Mouse (Mus musculus): Measurements from ENCODE around the gene Plcb2. TPM values are rescaled to one million over a fixed set of nuclear protein-coding genes. Genes with fewer than 3 reads are reported as not detected.

Plcb2 gene
- polyA plus RNA-seq, 1 experiment from 2014 or later, result 0.64 TPM

GRCm38 (mm10) chr2:118693370-118693966 is 34.8 kb downstream of the Plcb2 start:
- Histone ChIP-seq H3K9me3 (ENCODE audit: control insufficient read depth, low read length) (no peaks in the 10 kb centered on the region), H3K36me3 (ENCODE audit: control insufficient read depth, insufficient read depth, low read length) (no peaks in the 10 kb centered on the region), H3K9ac (ENCODE audit: low read length) (no peak overlapping the region), H3K4me1 (replicated peaks; ENCODE audit: control insufficient read depth, insufficient read depth) (0 out of 2 replicates have a peak, but pooled peaks cover 3% of the 10 kb centered on the region), H3K27ac (replicated peaks) (no peak overlapping the region), H3K27me3 (ENCODE audit: control insufficient read depth, insufficient read depth, low read length) (no peaks in the 10 kb centered on the region), H3K4me2 (replicated peaks; ENCODE audit: low read depth) (no peak overlapping the region), H3K4me3 (ENCODE audit: low read depth, low read length) (no peak overlapping the region)
- ATAC-seq (ENCODE audit: low FRiP score, low TSS enrichment) (no peak), DNase-seq (ENCODE audit: low spot score) (no peak)
- no peak for TF ChIP-seq CTCF (IDR thresholded peaks at IDR 0.05; ENCODE audit: low read depth)
- TF ChIP-seq EP300 (optimal IDR thresholded peaks at IDR 0.05), result no peak
- WGBS, result 77% methylated on average over 19 of the region's 19 CpGs

GRCm38 (mm10) chr2:118689875-118690274 is 38.4 kb downstream of the Plcb2 start:
- 74% methylated on average over 9 of the region's 10 CpGs for WGBS
- no peaks in the 10 kb centered on the region for H3K9me3 ChIP-seq (ENCODE audit: control insufficient read depth, low read length)
- H3K4me1 ChIP-seq (replicated peaks; ENCODE audit: control insufficient read depth, insufficient read depth), result no peaks in the 10 kb centered on the region
- H3K27ac ChIP-seq (replicated peaks), result no peak overlapping the region
- no peak for TF ChIP-seq CTCF (IDR thresholded peaks at IDR 0.05; ENCODE audit: low read depth)
- no peak for TF ChIP-seq EP300 (optimal IDR thresholded peaks at IDR 0.05)
- H3K9ac ChIP-seq (ENCODE audit: low read length), result no peak overlapping the region
- ATAC-seq (ENCODE audit: low FRiP score, low TSS enrichment), result no peak
- no peaks in the 10 kb centered on the region for H3K27me3 ChIP-seq (ENCODE audit: control insufficient read depth, insufficient read depth, low read length)
- H3K36me3 ChIP-seq (ENCODE audit: control insufficient read depth, insufficient read depth, low read length), result no peaks in the 10 kb centered on the region
- DNase-seq (ENCODE audit: low spot score), result no peak
- H3K4me2 ChIP-seq (replicated peaks; ENCODE audit: low read depth), result no peak overlapping the region
- H3K4me3 ChIP-seq (ENCODE audit: low read depth, low read length), result no peak overlapping the region

GRCm38 (mm10) chr2:118687791-118688190 is 40.4 kb downstream of the Plcb2 start:
- no peaks in the 10 kb centered on the region for H3K27me3 ChIP-seq (ENCODE audit: control insufficient read depth, insufficient read depth, low read length)
- H3K4me1 ChIP-seq (replicated peaks; ENCODE audit: control insufficient read depth, insufficient read depth), result no peaks in the 10 kb centered on the region
- ATAC-seq (ENCODE audit: low FRiP score, low TSS enrichment) (no peak), DNase-seq (ENCODE audit: low spot score) (no peak)
- no peaks in the 10 kb centered on the region for H3K36me3 ChIP-seq (ENCODE audit: control insufficient read depth, insufficient read depth, low read length)
- no peak overlapping the region for H3K9ac ChIP-seq (ENCODE audit: low read length)
- H3K9me3 ChIP-seq (ENCODE audit: control insufficient read depth, low read length), result no peaks in the 10 kb centered on the region
- no peak for TF ChIP-seq EP300 (optimal IDR thresholded peaks at IDR 0.05)
- TF ChIP-seq CTCF (IDR thresholded peaks at IDR 0.05; ENCODE audit: low read depth), result no peak
- H3K4me2 ChIP-seq (replicated peaks; ENCODE audit: low read depth), result no peak overlapping the region
- 94% methylated on average over 3 of the region's 3 CpGs for WGBS
- no peak overlapping the region for H3K4me3 ChIP-seq (ENCODE audit: low read depth, low read length)
- no peak overlapping the region for H3K27ac ChIP-seq (replicated peaks)

- H3K4me2 ChIP-seq (replicated peaks; ENCODE audit: low read depth), result no peak overlapping the region
- no peak for ATAC-seq (ENCODE audit: low FRiP score, low TSS enrichment)
- H3K9ac ChIP-seq (ENCODE audit: low read length), result no peak overlapping the region
- H3K4me3 ChIP-seq (ENCODE audit: low read depth, low read length), result no peak overlapping the region
- DNase-seq (ENCODE audit: low spot score), result no peak
- no peaks in the 10 kb centered on the region for H3K36me3 ChIP-seq (ENCODE audit: control insufficient read depth, insufficient read depth, low read length)
- TF ChIP-seq EP300 (optimal IDR thresholded peaks at IDR 0.05), result no peak
- TF ChIP-seq CTCF (IDR thresholded peaks at IDR 0.05; ENCODE audit: low read depth), result no peak
- H3K27me3 ChIP-seq (ENCODE audit: control insufficient read depth, insufficient read depth, low read length), result no peaks in the 10 kb centered on the region
- H3K27ac ChIP-seq (replicated peaks), result no peak overlapping the region
- H3K4me1 ChIP-seq (replicated peaks; ENCODE audit: control insufficient read depth, insufficient read depth), result no peaks in the 10 kb centered on the region
- no peaks in the 10 kb centered on the region for H3K9me3 ChIP-seq (ENCODE audit: control insufficient read depth, low read length)
- 56% methylated on average over 8 of the region's 8 CpGs for WGBS
Observed at GRCm38 (mm10) chr2:118686693-118687092, 41.5 kb downstream of the Plcb2 start.

DNA sequence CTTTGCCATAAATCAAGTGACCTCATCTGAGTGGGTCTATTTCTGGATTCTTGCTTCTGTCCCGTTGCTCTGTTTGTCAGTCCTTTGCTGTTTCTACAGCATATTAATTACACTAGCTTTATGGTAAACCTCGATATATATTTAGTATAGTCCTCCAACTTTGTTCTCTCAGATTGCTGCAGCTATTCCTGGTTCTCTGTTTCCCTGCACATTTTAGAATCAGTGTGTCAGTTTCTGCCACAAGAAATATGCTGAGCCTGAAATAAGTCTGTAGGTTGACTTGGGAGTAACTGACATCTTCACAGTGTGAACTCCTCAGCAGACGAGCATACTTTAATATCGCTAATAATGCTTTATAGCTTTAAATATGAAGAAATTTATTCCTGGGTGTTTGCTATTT is 43.1 kb downstream of the Plcb2 start:
- WGBS, result 72% methylated on average over 4 of the region's 4 CpGs

GRCm38 (mm10) chr2:118682544-118683260 is 45.5 kb downstream of the Plcb2 start:
- DNase-seq (ENCODE audit: low spot score) (no peak), ATAC-seq (ENCODE audit: low FRiP score, low TSS enrichment) (no peak)
- Histone ChIP-seq H3K27ac (replicated peaks) (no peak overlapping the region), H3K4me1 (replicated peaks; ENCODE audit: control insufficient read depth, insufficient read depth) (no peaks in the 10 kb centered on the region), H3K9ac (ENCODE audit: low read length) (no peak overlapping the region), H3K4me3 (ENCODE audit: low read depth, low read length) (no peak overlapping the region), H3K36me3 (ENCODE audit: control insufficient read depth, insufficient read depth, low read length) (no peaks in the 10 kb centered on the region), H3K27me3 (ENCODE audit: control insufficient read depth, insufficient read depth, low read length) (no peaks in the 10 kb centered on the region), H3K9me3 (ENCODE audit: control insufficient read depth, low read length) (no peaks in the 10 kb centered on the region), H3K4me2 (replicated peaks; ENCODE audit: low read depth) (no peak overlapping the region)
- WGBS, result 44% methylated on average over 8 of the region's 8 CpGs
- TF ChIP-seq EP300 (optimal IDR thresholded peaks at IDR 0.05), result no peak
- no peak for TF ChIP-seq CTCF (IDR thresholded peaks at IDR 0.05; ENCODE audit: low read depth)

More for the DNA sequence above, 43.1 kb downstream of the Plcb2 start:
- Histone ChIP-seq H3K9ac (ENCODE audit: low read length) (no peak overlapping the region), H3K4me3 (ENCODE audit: low read depth, low read length) (no peak overlapping the region), H3K4me2 (replicated peaks; ENCODE audit: low read depth) (no peak overlapping the region), H3K27me3 (ENCODE audit: control insufficient read depth, insufficient read depth, low read length) (no peaks in the 10 kb centered on the region), H3K9me3 (ENCODE audit: control insufficient read depth, low read length) (no peaks in the 10 kb centered on the region), H3K36me3 (ENCODE audit: control insufficient read depth, insufficient read depth, low read length) (no peaks in the 10 kb centered on the region), H3K4me1 (replicated peaks; ENCODE audit: control insufficient read depth, insufficient read depth) (no peaks in the 10 kb centered on the region), H3K27ac (replicated peaks) (no peak overlapping the region)
- no peak for DNase-seq (ENCODE audit: low spot score)
- TF ChIP-seq CTCF (IDR thresholded peaks at IDR 0.05; ENCODE audit: low read depth) (no peak), EP300 (optimal IDR thresholded peaks at IDR 0.05) (no peak)
- ATAC-seq (ENCODE audit: low FRiP score, low TSS enrichment), result no peak

Measured in stomach, postnatal 0 days (tissue).